Mouse (Mus musculus): ENCODE results near the gene Klhl30. TPM values are rescaled to one million over a fixed set of nuclear protein-coding genes. Genes with fewer than 3 reads are reported as not detected.

The Klhl30 gene
- polyA plus RNA-seq, 1 experiment from 2014 or later = 0.13 TPM

- Histone ChIP-seq H3K4me1 (ENCODE audit: control insufficient read depth, insufficient read depth, low read length) (no peaks in the 10 kb centered on the region), H3K9ac (ENCODE audit: low read depth, low read length) (no peak overlapping the region), H3K27ac (ENCODE audit: low read length) (no peak overlapping the region), H3K9me3 (replicated peaks; ENCODE audit: control insufficient read depth, low read length, poor library complexity, severe bottlenecking) (no peaks in the 10 kb centered on the region), H3K27me3 (ENCODE audit: control insufficient read depth, insufficient read depth, low read depth, low read length) (no peaks in the 10 kb centered on the region), H3K4me2 (ENCODE audit: low read length) (no peak overlapping the region), H3K4me3 (ENCODE audit: low read depth, low read length) (no peak overlapping the region), H3K36me3 (ENCODE audit: control insufficient read depth, insufficient read depth, low read length) (no peaks in the 10 kb centered on the region)
- peak; percentile 32; the same call in 1 of the 2 replicates for ATAC-seq
- WGBS = 61% methylated on average over 23 of the region's 23 CpGs
Observed at GRCm38 (mm10) chr1:91405406-91406169, 54.8 kb downstream of the Klhl30 start.

GRCm38 (mm10) chr1:91407819-91408218 is 57.0 kb downstream of the Klhl30 start:
- no peak overlapping the region for H3K27ac ChIP-seq (ENCODE audit: low read length)

GRCm38 (mm10) chr1:91411631-91412285 is 60.9 kb downstream of the Klhl30 start:
- no peaks in the 10 kb centered on the region for H3K27me3 ChIP-seq (ENCODE audit: control insufficient read depth, insufficient read depth, low read depth, low read length)
- H3K4me3 ChIP-seq (ENCODE audit: low read depth, low read length) = peak overlapping the region; percentile 82
- peak overlapping the region; percentile 90 for H3K9ac ChIP-seq (ENCODE audit: low read depth, low read length)
- H3K27ac ChIP-seq (ENCODE audit: low read length) = peak overlapping the region; percentile 14; the same call in 1 of the 2 replicates
- no peaks in the 10 kb centered on the region for H3K36me3 ChIP-seq (ENCODE audit: control insufficient read depth, insufficient read depth, low read length)
- no peak for ATAC-seq
- peaks cover 29% of the 10 kb centered on the region for H3K4me1 ChIP-seq (ENCODE audit: control insufficient read depth, insufficient read depth, low read length)
- H3K4me2 ChIP-seq (ENCODE audit: low read length) = peak overlapping the region; percentile 88
- WGBS = 39% methylated on average over 8 of the region's 8 CpGs
- no peaks in the 10 kb centered on the region for H3K9me3 ChIP-seq (replicated peaks; ENCODE audit: control insufficient read depth, low read length, poor library complexity, severe bottlenecking)

More at GRCm38 (mm10) chr1:91407819-91408218, 57.0 kb downstream of the Klhl30 start:
- no peak overlapping the region for H3K4me2 ChIP-seq (ENCODE audit: low read length)
- no peaks in the 10 kb centered on the region for H3K36me3 ChIP-seq (ENCODE audit: control insufficient read depth, insufficient read depth, low read length)
- 85% methylated on average over 4 of the region's 4 CpGs for WGBS
- H3K4me3 ChIP-seq (ENCODE audit: low read depth, low read length) = no peak overlapping the region
- H3K27me3 ChIP-seq (ENCODE audit: control insufficient read depth, insufficient read depth, low read depth, low read length) = no peaks in the 10 kb centered on the region
- no peak overlapping the region for H3K9ac ChIP-seq (ENCODE audit: low read depth, low read length)
- ATAC-seq = no peak
- H3K9me3 ChIP-seq (replicated peaks; ENCODE audit: control insufficient read depth, low read length, poor library complexity, severe bottlenecking) = no peaks in the 10 kb centered on the region
- H3K4me1 ChIP-seq (ENCODE audit: control insufficient read depth, insufficient read depth, low read length) = peaks cover 9% of the 10 kb centered on the region

Other genes with a start within 250 kb of the Klhl30 start
- gene Rbm44, start 205.9 kb upstream of the Klhl30 start, polyA plus RNA-seq (2015; fragmentation: Nextera tagmentation; extraction: Ambion mirVana) = 0.24 and 0.48 TPM in 2 replicates
- gene Ramp1, start 171.2 kb upstream of the Klhl30 start, polyA plus RNA-seq (2015; fragmentation: Nextera tagmentation; extraction: Ambion mirVana) = 6.7 and 14.0 TPM in 2 replicates
- gene Ube2f, start 100.7 kb upstream of the Klhl30 start, polyA plus RNA-seq (2015; fragmentation: Nextera tagmentation; extraction: Ambion mirVana) = 57.0 and 59.6 TPM in 2 replicates
- gene Scly, start 52.7 kb upstream of the Klhl30 start, polyA plus RNA-seq (2015; fragmentation: Nextera tagmentation; extraction: Ambion mirVana) = 11.2 and 12.1 TPM in 2 replicates
- gene Espnl, start 28.9 kb upstream of the Klhl30 start, polyA plus RNA-seq (2015; fragmentation: Nextera tagmentation; extraction: Ambion mirVana) = 0.04 and 0.13 TPM in 2 replicates
- 0.18 and 0.25 TPM in 2 replicates for gene Erfe, start 15.4 kb downstream of the Klhl30 start, polyA plus RNA-seq (2015; fragmentation: Nextera tagmentation; extraction: Ambion mirVana)
- gene Ilkap, start 47.8 kb downstream of the Klhl30 start, polyA plus RNA-seq (2015; fragmentation: Nextera tagmentation; extraction: Ambion mirVana) = 141 and 143 TPM in 2 replicates
- gene Hes6, start 63.0 kb downstream of the Klhl30 start, polyA plus RNA-seq (2015; fragmentation: Nextera tagmentation; extraction: Ambion mirVana) = 153 and 173 TPM in 2 replicates
- 4.5 and 5.1 TPM in 2 replicates for gene Per2, start 108.3 kb downstream of the Klhl30 start, polyA plus RNA-seq (2015; fragmentation: Nextera tagmentation; extraction: Ambion mirVana)
- gene Traf3ip1, start 143.6 kb downstream of the Klhl30 start, polyA plus RNA-seq (2015; fragmentation: Nextera tagmentation; extraction: Ambion mirVana) = 10.8 and 10.9 TPM in 2 replicates
- gene Asb1, start 189.5 kb downstream of the Klhl30 start, polyA plus RNA-seq (2015; fragmentation: Nextera tagmentation; extraction: Ambion mirVana) = 10.0 and 11.0 TPM in 2 replicates